Mouse (Mus musculus) midbrain, embryonic 12.5 days (tissue): ENCODE measurements around the gene Phka2. TPM values are rescaled to one million over a fixed set of nuclear protein-coding genes. Genes with fewer than 3 reads are reported as not detected.

Experiments used
- ATAC-seq: fragments of 200-750 bp; cut with Nextera tagmentation; 2 replicates; pipeline ENCODE4 v1.8.0; 2017; ENCODE audit warnings: low read depth, moderate TSS enrichment, moderate library complexity; ENCODE audit not compliant: low FRiP score
- H3K27ac ChIP-seq: fragments of 300-500 bp; sonication (generic); replicated peaks from 2 replicates; pipeline ENCODE4 v1.5.1; 2016; ENCODE audit warnings: mild to moderate bottlenecking
- H3K27me3 ChIP-seq: fragments of 300-500 bp; sonication (generic); 2 replicates; pipeline ENCODE4 v1.6.1; 2016; ENCODE audit warnings: mild to moderate bottlenecking
- H3K36me3 ChIP-seq: fragments of 300-500 bp; sonication (generic); 2 replicates; pipeline ENCODE4 v1.6.1; 2016
- H3K4me1 ChIP-seq: fragments of 300-500 bp; sonication (generic); 2 replicates; pipeline ENCODE4 v1.6.1; 2016
- H3K4me2 ChIP-seq: fragments of 300-500 bp; sonication (generic); replicated peaks from 2 replicates; pipeline ENCODE4 v1.6.1; 2016; ENCODE audit warnings: mild to moderate bottlenecking, moderate library complexity
- H3K4me3 ChIP-seq: fragments of 300-500 bp; sonication (generic); 2 replicates; pipeline ENCODE4 v1.5.1; 2016; ENCODE audit warnings: mild to moderate bottlenecking
- H3K9ac ChIP-seq: fragments of 300-500 bp; sonication (generic); replicated peaks from 2 replicates; pipeline ENCODE4 v1.6.1; 2016; ENCODE audit warnings: mild to moderate bottlenecking, moderate library complexity
- H3K9me3 ChIP-seq: fragments of 300-500 bp; sonication (generic); 2 replicates; pipeline ENCODE4 v1.6.1; 2016; ENCODE audit warnings: mild to moderate bottlenecking
- WGBS: fragments of 180-500 bp; shearing (Covaris S2); methylation state at CpG from one replicate; pipeline ENCODE4 v1.1.7; 2016; 5-methylcytosine and 5-hydroxymethylcytosine counted together
- polyA plus RNA-seq: library from polyadenylated mRNA; unstranded; fragments of >200 nt; fragmentation: Nextera tagmentation; extraction: Ambion mirVana; gene quantifications from 2 replicates; pipeline ENCODE4 v1.2.1, GENCODE M21; 2016

Phka2 gene
- polyA plus RNA-seq, 1 experiment from 2014 or later = 22.8 TPM

DNA sequence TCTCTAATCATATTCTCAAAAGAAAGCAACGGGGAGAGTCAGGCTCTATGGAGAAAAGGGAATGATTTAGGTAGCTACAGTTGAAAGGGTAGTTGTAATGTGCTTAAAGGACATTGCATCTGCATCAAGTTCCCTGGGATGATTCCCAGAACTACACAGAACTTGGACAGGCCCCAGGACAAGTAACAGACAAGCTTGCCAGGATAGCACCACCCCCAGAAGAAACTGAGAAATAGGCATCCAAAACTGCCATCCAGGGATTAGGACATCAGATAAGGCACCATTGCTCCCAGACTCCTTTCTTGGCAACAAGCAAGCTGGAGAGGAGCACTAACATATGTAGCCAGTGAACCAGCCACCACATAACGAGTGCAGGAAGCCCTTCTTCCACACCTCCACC is 40.8 kb downstream of the Phka2 start:
- 0 out of 2 replicates have a peak, but pooled peaks cover 9% of the 10 kb centered on the region for H3K36me3 ChIP-seq
- WGBS = 69% methylated on average over 2 of the region's 2 CpGs
- no peak overlapping the region for H3K4me2 ChIP-seq
- H3K9ac ChIP-seq = no peak overlapping the region
- H3K27me3 ChIP-seq = peaks cover 9% of the 10 kb centered on the region
- H3K27ac ChIP-seq = no peak overlapping the region
- no peaks in the 10 kb centered on the region for H3K4me1 ChIP-seq
- H3K4me3 ChIP-seq = no peak overlapping the region
- no peaks in the 10 kb centered on the region for H3K9me3 ChIP-seq
- no peak for ATAC-seq

DNA sequence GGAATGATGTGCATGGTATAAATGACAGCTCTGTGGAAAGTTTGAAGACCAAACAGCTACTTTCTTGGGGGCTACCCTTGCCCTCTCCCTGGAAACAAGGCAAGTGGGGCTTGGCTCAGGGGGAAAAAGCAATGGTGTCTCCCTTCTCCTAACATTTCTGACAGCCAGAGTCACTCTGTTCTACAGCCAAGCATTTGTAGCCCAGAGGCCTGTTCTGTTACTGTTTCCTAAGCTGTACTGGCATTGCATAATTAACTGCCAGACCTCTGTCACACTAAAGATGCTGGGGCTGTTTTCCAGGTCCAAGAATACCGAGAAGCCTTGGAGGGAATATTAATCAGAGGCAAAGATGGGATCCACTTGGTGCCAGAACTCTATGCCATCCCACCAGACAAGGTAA is 46.9 kb downstream of the Phka2 start:
- Histone ChIP-seq H3K4me1 (no peaks in the 10 kb centered on the region), H3K27me3 (peaks cover 37% of the 10 kb centered on the region), H3K9me3 (no peaks in the 10 kb centered on the region), H3K36me3 (0 out of 2 replicates have a peak, but pooled peaks cover 4% of the 10 kb centered on the region), H3K4me3 (no peak overlapping the region), H3K9ac (no peak overlapping the region), H3K4me2 (no peak overlapping the region), H3K27ac (no peak overlapping the region)
- ATAC-seq = no peak
- WGBS = 76% methylated on average over 1 of the region's 1 CpGs

DNA sequence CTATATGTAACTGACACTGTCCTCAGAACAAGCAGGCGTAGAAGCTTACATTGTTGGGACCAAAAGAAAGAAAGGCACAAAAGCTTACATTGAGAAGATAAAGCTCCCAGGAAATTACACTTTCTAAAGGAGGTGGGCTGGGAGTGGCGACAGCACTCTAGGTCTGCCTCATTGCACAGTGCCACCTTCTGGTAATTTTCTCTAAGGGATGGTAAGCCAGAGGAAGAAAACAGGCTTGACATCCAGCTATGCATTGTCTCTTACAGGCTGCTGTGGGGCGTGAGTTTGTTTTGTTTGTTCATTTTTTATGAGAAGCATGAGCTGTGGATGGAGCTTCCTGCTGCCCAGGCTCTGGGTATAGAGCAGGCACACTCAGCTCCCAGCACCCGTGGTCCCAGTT is 50.1 kb downstream of the Phka2 start:
- no peak for ATAC-seq

DNA sequence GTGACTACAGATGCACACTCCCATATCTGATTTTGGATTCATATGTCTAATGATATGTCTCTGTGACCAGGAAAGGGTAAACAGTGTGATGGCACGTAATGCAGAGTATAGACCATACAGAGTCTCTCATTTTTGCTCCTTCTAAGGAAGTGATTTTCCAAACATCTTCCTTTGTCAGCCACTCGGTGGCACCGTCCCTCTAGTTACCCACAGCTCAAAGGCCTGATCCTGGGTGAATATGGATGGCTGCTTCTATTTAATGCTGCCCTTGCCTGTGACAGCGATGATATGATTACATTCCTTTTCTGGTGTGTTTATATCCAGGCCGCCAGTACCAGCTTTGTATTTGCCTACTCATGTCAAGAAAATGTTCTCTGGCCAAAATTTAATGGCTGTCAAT is 81.6 kb downstream of the Phka2 start:
- ATAC-seq = no peak
- Histone ChIP-seq H3K4me2 (no peak overlapping the region), H3K9me3 (no peaks in the 10 kb centered on the region), H3K9ac (no peak overlapping the region), H3K4me1 (no peaks in the 10 kb centered on the region), H3K36me3 (no peaks in the 10 kb centered on the region), H3K4me3 (no peak overlapping the region), H3K27ac (no peak overlapping the region), H3K27me3 (peaks cover 43% of the 10 kb centered on the region)
- WGBS = 71% methylated on average over 5 of the region's 5 CpGs

More for the DNA sequence above, 50.1 kb downstream of the Phka2 start:
- Histone ChIP-seq H3K4me1 (no peaks in the 10 kb centered on the region), H3K36me3 (no peaks in the 10 kb centered on the region), H3K9me3 (no peaks in the 10 kb centered on the region), H3K9ac (no peak overlapping the region), H3K4me3 (no peak overlapping the region), H3K4me2 (no peak overlapping the region), H3K27me3 (peaks cover 58% of the 10 kb centered on the region), H3K27ac (no peak overlapping the region)
- WGBS = 53% methylated on average over 4 of the region's 4 CpGs

DNA sequence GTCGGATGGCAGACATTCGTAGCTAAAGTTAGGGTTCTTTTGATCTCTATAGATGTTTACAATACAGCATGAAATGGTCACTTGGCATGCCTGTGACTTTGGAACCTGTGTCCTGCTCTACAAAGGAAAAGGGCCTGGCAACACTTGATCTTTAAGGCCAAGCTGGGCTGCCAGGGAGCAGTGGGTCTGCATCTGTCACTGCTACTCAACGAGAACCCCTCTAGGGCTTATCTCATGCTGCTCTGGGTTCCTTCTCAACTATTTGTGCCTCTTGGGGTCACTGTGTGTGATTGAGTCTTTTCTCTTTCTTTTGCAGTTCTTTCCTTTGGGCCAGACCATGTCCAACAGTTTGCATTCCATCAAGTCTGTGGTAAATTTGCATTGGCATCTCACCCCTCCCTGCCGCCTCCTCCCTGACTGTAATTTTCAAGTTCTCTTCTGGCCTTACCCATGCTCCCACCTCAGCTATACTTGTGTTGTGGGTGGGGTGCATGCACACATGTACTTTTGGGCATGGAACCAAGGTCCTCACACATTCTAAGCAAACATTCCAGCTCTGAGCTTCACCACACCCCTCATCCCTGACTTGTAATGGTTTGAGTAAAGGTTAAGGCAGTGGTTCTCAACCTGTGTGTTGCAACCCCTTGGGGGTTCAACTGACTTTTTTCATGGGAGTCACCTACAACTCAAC is 82.3 kb downstream of the Phka2 start:
- H3K27me3 ChIP-seq = peaks cover 46% of the 10 kb centered on the region
- H3K4me2 ChIP-seq = no peak overlapping the region
- no peak overlapping the region for H3K27ac ChIP-seq
- H3K4me1 ChIP-seq = no peaks in the 10 kb centered on the region
- ATAC-seq = no peak
- no peaks in the 10 kb centered on the region for H3K36me3 ChIP-seq
- WGBS = 95% methylated on average over 4 of the region's 4 CpGs
- no peak overlapping the region for H3K9ac ChIP-seq
- no peaks in the 10 kb centered on the region for H3K9me3 ChIP-seq
- no peak overlapping the region for H3K4me3 ChIP-seq

DNA sequence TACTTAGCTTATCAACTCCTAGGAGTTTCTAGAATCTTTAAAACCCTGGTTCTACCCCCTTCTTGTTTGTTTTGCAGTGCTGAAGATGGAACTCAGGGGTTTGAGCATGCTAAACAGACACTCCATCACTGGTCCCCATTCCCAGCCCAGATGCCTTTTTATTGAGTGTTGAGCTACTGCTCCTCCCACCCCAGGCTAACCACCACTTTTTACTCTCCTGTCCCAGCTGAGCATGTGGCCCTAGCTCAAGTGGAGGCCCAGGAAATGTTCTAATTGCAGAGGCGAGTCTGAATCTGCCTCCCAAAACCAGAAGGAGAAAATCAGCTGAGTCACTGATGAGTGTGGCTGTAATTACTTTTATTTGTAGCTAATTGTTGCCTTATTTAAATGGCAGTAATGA is 83.1 kb downstream of the Phka2 start:
- H3K4me3 ChIP-seq = no peak overlapping the region
- H3K27me3 ChIP-seq = peaks cover 44% of the 10 kb centered on the region
- H3K4me2 ChIP-seq = no peak overlapping the region
- no peaks in the 10 kb centered on the region for H3K9me3 ChIP-seq
- H3K36me3 ChIP-seq = no peaks in the 10 kb centered on the region
- H3K4me1 ChIP-seq = no peaks in the 10 kb centered on the region
- H3K9ac ChIP-seq = no peak overlapping the region
- ATAC-seq = no peak
- H3K27ac ChIP-seq = no peak overlapping the region
- 52% methylated on average over 1 of the region's 1 CpGs for WGBS

DNA sequence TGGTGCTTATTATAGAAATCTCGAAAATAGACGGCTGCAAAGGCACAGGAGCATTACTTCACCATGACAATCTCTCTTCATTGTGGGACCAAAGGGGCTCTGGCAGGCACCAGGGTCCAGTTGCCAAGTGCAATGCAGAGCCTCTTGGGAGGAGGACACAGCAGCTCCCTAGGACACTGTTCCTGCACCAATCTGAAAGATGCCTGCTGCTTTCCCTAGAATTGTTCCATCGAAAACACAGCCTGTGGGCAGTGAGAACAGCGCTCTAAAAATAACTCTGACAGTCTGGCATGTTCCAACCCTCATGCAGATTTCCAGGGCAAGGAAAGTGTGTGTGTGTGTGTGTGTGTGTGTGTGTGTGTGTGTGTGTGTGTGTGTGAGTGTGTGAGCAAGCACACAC is 86.6 kb downstream of the Phka2 start:
- no peak overlapping the region for H3K9ac ChIP-seq
- no peaks in the 10 kb centered on the region for H3K36me3 ChIP-seq
- H3K4me2 ChIP-seq = no peak overlapping the region
- H3K27me3 ChIP-seq = peaks cover 60% of the 10 kb centered on the region
- no peak for ATAC-seq
- H3K27ac ChIP-seq = no peak overlapping the region
- WGBS = 94% methylated on average over 4 of the region's 4 CpGs
- no peaks in the 10 kb centered on the region for H3K4me1 ChIP-seq
- no peaks in the 10 kb centered on the region for H3K9me3 ChIP-seq
- H3K4me3 ChIP-seq = no peak overlapping the region

DNA sequence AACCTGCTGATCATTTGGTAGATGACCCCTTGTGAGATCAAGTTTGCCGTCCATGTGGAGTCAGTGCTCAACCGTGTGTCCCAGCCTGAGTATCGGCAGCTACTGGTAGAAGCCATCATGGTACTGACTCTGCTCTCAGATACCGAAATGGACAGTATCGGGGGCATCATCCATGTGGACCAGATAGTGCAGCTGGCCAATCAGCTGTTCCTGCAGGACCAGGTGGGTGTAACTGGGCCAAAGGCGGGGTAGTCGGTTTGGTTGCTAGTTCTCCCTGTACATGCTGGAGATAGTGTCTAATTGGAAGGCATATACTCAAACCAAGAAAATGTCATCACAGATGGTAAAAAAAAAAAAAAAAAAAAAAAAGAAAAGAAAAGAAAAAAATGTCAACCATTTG is 88.2 kb downstream of the Phka2 start:
- no peak overlapping the region for H3K4me2 ChIP-seq
- WGBS = 96% methylated on average over 7 of the region's 7 CpGs
- no peaks in the 10 kb centered on the region for H3K4me1 ChIP-seq
- H3K27me3 ChIP-seq = peaks cover 57% of the 10 kb centered on the region
- H3K9me3 ChIP-seq = no peaks in the 10 kb centered on the region
- H3K9ac ChIP-seq = no peak overlapping the region
- no peak for ATAC-seq
- H3K27ac ChIP-seq = no peak overlapping the region
- H3K4me3 ChIP-seq = no peak overlapping the region
- no peaks in the 10 kb centered on the region for H3K36me3 ChIP-seq

DNA sequence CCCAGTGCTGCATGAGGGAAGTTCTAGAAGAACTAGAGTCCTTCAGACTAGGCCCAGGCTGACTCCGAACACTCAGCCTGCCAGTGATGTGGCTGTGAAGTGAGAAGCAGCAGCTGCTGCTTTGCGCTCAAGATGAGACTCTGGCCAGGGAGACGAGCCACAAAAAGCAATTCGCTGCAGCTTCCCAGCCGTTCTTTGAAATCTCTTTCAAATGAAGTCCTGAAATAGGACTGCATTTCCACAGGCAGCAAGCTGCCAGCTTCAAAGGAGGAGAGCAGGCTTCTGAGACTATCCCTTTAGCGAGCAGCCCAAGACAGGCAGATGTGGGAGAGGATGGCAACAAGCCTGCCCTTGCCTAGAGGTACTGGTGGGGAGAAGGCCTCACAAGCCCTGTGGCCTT is 91.0 kb downstream of the Phka2 start:
- Histone ChIP-seq H3K27ac (no peak overlapping the region), H3K9ac (no peak overlapping the region), H3K9me3 (no peaks in the 10 kb centered on the region), H3K4me1 (no peaks in the 10 kb centered on the region; the same call in 1 of the 2 replicates), H3K4me3 (no peak overlapping the region), H3K36me3 (no peaks in the 10 kb centered on the region), H3K27me3 (peaks cover 41% of the 10 kb centered on the region), H3K4me2 (no peak overlapping the region)
- no peak for ATAC-seq
- 86% methylated on average over 6 of the region's 6 CpGs for WGBS

DNA sequence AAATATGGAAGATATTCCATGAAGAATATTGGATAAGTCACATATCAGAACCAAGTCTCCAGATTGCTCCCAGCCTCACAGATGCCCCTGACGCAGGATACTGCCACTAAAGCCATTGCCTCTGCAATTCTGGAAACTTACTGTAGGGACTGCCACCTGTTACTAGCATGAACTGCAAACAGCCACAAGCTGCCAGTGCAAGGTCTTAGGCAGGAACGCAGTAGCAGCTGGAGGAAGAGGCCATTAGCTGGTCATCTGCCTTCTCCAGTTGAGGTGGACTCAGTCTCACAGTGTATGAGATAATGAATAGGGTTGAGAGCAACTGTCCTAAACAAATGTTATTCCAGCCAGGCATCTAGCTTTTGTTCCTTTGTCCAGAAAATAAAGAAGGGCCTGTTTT is 96.1 kb downstream of the Phka2 start:
- Histone ChIP-seq H3K36me3 (no peaks in the 10 kb centered on the region), H3K9ac (no peak overlapping the region), H3K4me3 (no peak overlapping the region), H3K27ac (peak overlapping the region; percentile 77), H3K4me2 (no peak overlapping the region), H3K9me3 (no peaks in the 10 kb centered on the region), H3K27me3 (peaks cover 52% of the 10 kb centered on the region), H3K4me1 (peaks cover 18% of the 10 kb centered on the region)
- ATAC-seq = no peak
- 67% methylated on average over 2 of the region's 2 CpGs for WGBS

DNA sequence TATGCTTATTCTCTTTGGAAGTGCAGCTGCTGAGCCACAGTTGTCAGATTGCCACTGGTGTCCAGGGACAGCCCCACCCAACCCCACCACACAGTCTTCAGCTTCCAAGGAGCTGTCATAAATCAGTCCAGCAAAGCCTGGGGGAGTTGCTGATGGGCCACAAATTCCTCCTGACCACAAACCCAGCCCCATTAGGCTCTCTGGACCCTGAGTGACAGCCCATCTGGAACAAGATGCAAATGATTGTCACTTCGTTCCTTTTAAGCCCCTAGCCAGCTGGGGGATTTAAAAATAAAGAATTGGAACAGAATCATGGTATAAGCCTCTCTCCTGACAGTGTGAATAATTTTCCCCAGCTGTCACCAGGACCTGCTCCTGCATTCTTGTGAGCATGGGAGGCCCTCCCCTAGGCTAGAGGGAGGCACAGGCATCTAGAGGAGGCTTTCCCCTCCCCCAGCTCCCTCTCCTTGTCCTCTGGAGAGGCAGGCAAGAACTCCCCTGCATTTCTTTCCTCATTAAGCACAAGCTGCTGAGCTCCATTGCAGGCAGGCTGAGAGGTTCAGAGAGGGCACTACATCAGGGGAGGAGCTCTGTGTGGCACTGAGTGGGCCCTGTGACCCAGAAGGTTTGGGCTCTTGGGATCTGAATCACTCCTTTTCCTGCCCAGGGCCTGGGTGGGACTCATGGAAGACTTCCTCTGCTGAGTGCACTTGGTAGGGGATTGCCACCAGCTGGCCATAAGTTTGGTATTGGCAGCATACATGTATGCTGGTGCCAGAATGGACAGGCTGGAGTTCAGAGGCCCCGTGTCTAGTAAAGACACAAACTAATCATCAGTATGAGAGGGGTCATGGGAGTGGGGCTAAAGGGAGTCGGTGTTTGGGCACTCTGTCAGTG is 96.8 kb downstream of the Phka2 start:
- 51% methylated on average over 3 of the region's 3 CpGs for WGBS

DNA sequence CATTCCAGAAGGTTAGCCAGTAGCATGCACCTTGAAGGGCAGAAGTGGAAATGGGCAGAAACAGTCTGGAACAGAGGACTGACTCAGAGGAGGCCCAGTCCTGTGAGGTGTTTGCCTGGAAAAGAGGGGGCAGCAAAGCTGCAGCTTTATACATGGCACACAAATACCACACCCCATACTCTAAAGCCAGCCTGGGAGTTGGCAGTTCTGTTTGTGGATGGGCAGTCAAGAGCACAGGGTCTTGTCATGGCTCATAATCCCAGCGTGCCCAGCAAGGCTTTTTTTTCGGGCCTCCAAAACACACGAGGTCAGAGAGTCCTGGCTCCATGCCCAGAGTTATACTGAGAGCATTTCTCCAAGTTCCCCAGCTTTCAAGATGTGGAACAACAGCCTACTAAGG is 99.1 kb downstream of the Phka2 start:
- H3K4me1 ChIP-seq = peaks cover 18% of the 10 kb centered on the region
- no peak for ATAC-seq
- no peak overlapping the region for H3K4me3 ChIP-seq
- peaks cover 68% of the 10 kb centered on the region for H3K27me3 ChIP-seq
- H3K27ac ChIP-seq = no peak overlapping the region
- H3K9me3 ChIP-seq = no peaks in the 10 kb centered on the region
- H3K4me2 ChIP-seq = no peak overlapping the region
- no peak overlapping the region for H3K9ac ChIP-seq
- no peaks in the 10 kb centered on the region for H3K36me3 ChIP-seq
- 69% methylated on average over 3 of the region's 3 CpGs for WGBS

More for the DNA sequence above, 96.8 kb downstream of the Phka2 start:
- H3K4me3 ChIP-seq = no peak overlapping the region
- no peaks in the 10 kb centered on the region for H3K9me3 ChIP-seq
- H3K36me3 ChIP-seq = no peaks in the 10 kb centered on the region
- no peak overlapping the region for H3K4me2 ChIP-seq
- peak; percentile 95 for ATAC-seq
- peaks cover 18% of the 10 kb centered on the region for H3K4me1 ChIP-seq
- peak overlapping the region; percentile 77 for H3K27ac ChIP-seq
- H3K27me3 ChIP-seq = peaks cover 56% of the 10 kb centered on the region
- H3K9ac ChIP-seq = no peak overlapping the region
